Mouse (Mus musculus) MEL (cell line): ENCODE results near the gene Mob2. TPM values are rescaled to one million over a fixed set of nuclear protein-coding genes. Genes with fewer than 3 reads are reported as not detected.

Experiments used
- DNase-seq: peaks from one replicate; pipeline ENCODE4 v3.0.0; 2011; ENCODE audit warnings: low read depth, low spot score
- H3K27ac ChIP-seq: 2 replicates; pipeline ENCODE4 v1.5.1; 2012; ENCODE audit warnings: low read depth, mild to moderate bottlenecking, control low read depth, low read length, moderate library complexity; ENCODE audit not compliant: control insufficient read depth
- H3K27me3 ChIP-seq, 2 experiments: fragments of 150-350 bp in 1 of 2; sonication (generic) in 1 of 2; 2 replicates each; pipeline ENCODE4 v1.6.1; 2012; ENCODE audit warnings: low read length in 2 of 2, mild to moderate bottlenecking in 2 of 2, improper control_type of control experiment in 1 of 2, moderate library complexity in 1 of 2; ENCODE audit not compliant: insufficient read depth in 2 of 2, control insufficient read depth in 1 of 2
- H3K36me3 ChIP-seq, 2 experiments: 2 replicates each; pipeline ENCODE4 v1.6.1; 2012 to 2014; ENCODE audit warnings: low read length in 2 of 2, improper control_type of control experiment in 1 of 2, inconsistent platforms in 1 of 2, mild to moderate bottlenecking in 1 of 2; ENCODE audit not compliant: insufficient read depth in 2 of 2, control insufficient read depth in 1 of 2
- H3K4me1 ChIP-seq, 2 experiments: fragments of 150-350 bp in 1 of 2; sonication (generic) in 1 of 2; 2 replicates each; pipeline ENCODE4 v1.6.1; 2012; ENCODE audit warnings: low read length in 2 of 2, improper control_type of control experiment in 1 of 2, mild to moderate bottlenecking in 1 of 2; ENCODE audit not compliant: insufficient read depth in 2 of 2, control insufficient read depth in 1 of 2
- H3K4me3 ChIP-seq, 2 experiments: fragments of 150-350 bp in 1 of 2; sonication (generic) in 1 of 2; 2 replicates each; pipeline ENCODE4 v1.5.1; 2012; ENCODE audit warnings: low read depth in 2 of 2, low read length in 2 of 2, mild to moderate bottlenecking in 2 of 2, moderate library complexity in 2 of 2, control low read depth in 1 of 2, improper control_type of control experiment in 1 of 2; ENCODE audit not compliant: control insufficient read depth in 1 of 2, insufficient read depth in 1 of 2
- H3K79me2 ChIP-seq: 2 replicates; pipeline ENCODE4 v1.6.1; 2012; ENCODE audit warnings: mild to moderate bottlenecking, low read length, moderate library complexity; ENCODE audit not compliant: control insufficient read depth, poor library complexity, insufficient read depth
- H3K9ac ChIP-seq: 2 replicates; pipeline ENCODE4 v1.6.1; 2012; ENCODE audit warnings: low read depth, mild to moderate bottlenecking, control low read depth, low read length, moderate library complexity; ENCODE audit not compliant: control insufficient read depth, poor library complexity, severe bottlenecking
- H3K9me3 ChIP-seq: fragments of 150-350 bp; sonication (generic); replicated peaks from 2 replicates; pipeline ENCODE4 v1.6.1; 2012; ENCODE audit warnings: mild to moderate bottlenecking, low read length, improper control_type of control experiment, moderate library complexity; ENCODE audit not compliant: insufficient read depth
- CHD1 ChIP-seq: IDR thresholded peaks from 2 replicates; pipeline ENCODE4 v1.6.1; 2012; ENCODE audit warnings: low read depth, mild to moderate bottlenecking, inconsistent platforms, low read length, improper control_type of control experiment
- E2F4 ChIP-seq: IDR thresholded peaks from 2 replicates; pipeline ENCODE4 v1.6.1; 2011; ENCODE audit warnings: low read depth, low read length, improper control_type of control experiment, borderline replicate concordance
- ELF1 ChIP-seq: IDR thresholded peaks from 2 replicates; pipeline ENCODE4 v1.6.1; 2014; ENCODE audit warnings: low read depth, mild to moderate bottlenecking, inconsistent platforms, low read length, improper control_type of control experiment, moderate library complexity
- EP300 ChIP-seq, 2 experiments: IDR thresholded peaks; 2 replicates each; pipeline ENCODE4 v1.6.1; 2011; ENCODE audit warnings: improper control_type of control experiment in 2 of 2, low read length in 2 of 2, low read depth in 1 of 2, mild to moderate bottlenecking in 1 of 2
- ETS1 ChIP-seq: IDR thresholded peaks from 2 replicates; pipeline ENCODE4 v1.6.1; 2012; ENCODE audit warnings: low read depth, mild to moderate bottlenecking, inconsistent platforms, low read length, improper control_type of control experiment, moderate library complexity
- GABPA ChIP-seq: IDR thresholded peaks from 2 replicates; pipeline ENCODE4 v1.6.1; 2012; ENCODE audit warnings: low read depth, mild to moderate bottlenecking, inconsistent platforms, low read length, improper control_type of control experiment, moderate library complexity
- HCFC1 ChIP-seq: IDR thresholded peaks from 2 replicates; pipeline ENCODE4 v1.6.1; 2012; ENCODE audit warnings: low read depth, mild to moderate bottlenecking, inconsistent platforms, low read length, improper control_type of control experiment, moderate library complexity
- JUND ChIP-seq: IDR thresholded peaks from 2 replicates; pipeline ENCODE4 v1.6.1; 2011; ENCODE audit warnings: low read depth, mild to moderate bottlenecking, improper control_type of control experiment, low read length
- KAT2A ChIP-seq: conservative IDR thresholded peaks from 2 replicates; pipeline ENCODE4 v1.6.1; 2012; ENCODE audit warnings: low read depth, low read length, improper control_type of control experiment, inconsistent platforms
- MAX ChIP-seq: IDR thresholded peaks from 2 replicates; pipeline ENCODE4 v1.6.1; 2011; ENCODE audit warnings: low read length, improper control_type of control experiment
- MEF2A ChIP-seq: IDR thresholded peaks from 2 replicates; pipeline ENCODE4 v1.6.1; 2014; ENCODE audit warnings: low read depth, mild to moderate bottlenecking, inconsistent platforms, low read length, improper control_type of control experiment; ENCODE audit not compliant: poor library complexity, insufficient replicate concordance, severe bottlenecking; ENCODE audit errors: extremely low read depth
- MXI1 ChIP-seq: IDR thresholded peaks from 2 replicates; pipeline ENCODE4 v1.6.1; 2011; ENCODE audit warnings: mild to moderate bottlenecking, low read depth, low read length, improper control_type of control experiment
- MYB ChIP-seq: IDR thresholded peaks from 2 replicates; pipeline ENCODE4 v1.6.1; 2011; ENCODE audit warnings: mild to moderate bottlenecking, low read depth, low read length, improper control_type of control experiment
- MYC ChIP-seq: IDR thresholded peaks from 2 replicates; pipeline ENCODE4 v1.6.1; 2011; ENCODE audit warnings: low read depth, mild to moderate bottlenecking, low read length, improper control_type of control experiment, moderate library complexity
- NELFE ChIP-seq: IDR thresholded peaks from 2 replicates; pipeline ENCODE4 v1.6.1; 2011; ENCODE audit warnings: low read depth, low read length, improper control_type of control experiment
- NRF1 ChIP-seq: IDR thresholded peaks from 2 replicates; pipeline ENCODE4 v1.6.1; 2014; ENCODE audit warnings: low read depth, mild to moderate bottlenecking, inconsistent platforms, low read length, improper control_type of control experiment, moderate library complexity; ENCODE audit not compliant: poor library complexity, insufficient read depth, severe bottlenecking
- POLR2AphosphoS5 ChIP-seq: IDR thresholded peaks from 2 replicates; pipeline ENCODE4 v1.6.1; 2012; ENCODE audit warnings: low read depth, borderline replicate concordance, mild to moderate bottlenecking, inconsistent platforms, low read length, moderate library complexity, mixed read lengths
- RCOR1 ChIP-seq: IDR thresholded peaks from 2 replicates; pipeline ENCODE4 v1.6.1; 2012; ENCODE audit warnings: low read depth, mild to moderate bottlenecking, inconsistent platforms, low read length, improper control_type of control experiment
- SMC3 ChIP-seq: IDR thresholded peaks from 2 replicates; pipeline ENCODE4 v1.6.1; 2011; ENCODE audit warnings: low read depth, low read length, improper control_type of control experiment
- TBP ChIP-seq: IDR thresholded peaks from 2 replicates; pipeline ENCODE4 v1.8.0; 2011; ENCODE audit warnings: low read depth, low read length, improper control_type of control experiment
- USF2 ChIP-seq, 2 experiments: IDR thresholded peaks; 2 replicates each; pipeline ENCODE4 v1.6.1; 2011 to 2012; ENCODE audit warnings: improper control_type of control experiment in 2 of 2, low read length in 2 of 2, borderline replicate concordance in 1 of 2, inconsistent platforms in 1 of 2, low read depth in 1 of 2, mild to moderate bottlenecking in 1 of 2; ENCODE audit not compliant: insufficient read depth in 1 of 2
- ZC3H11A ChIP-seq: IDR thresholded peaks from 2 replicates; pipeline ENCODE4 v1.6.1; 2012; ENCODE audit warnings: low read depth, mild to moderate bottlenecking, inconsistent platforms, low read length, improper control_type of control experiment
- ZKSCAN1 ChIP-seq: IDR thresholded peaks from 2 replicates; pipeline ENCODE4 v1.6.1; 2012; ENCODE audit warnings: low read depth, mild to moderate bottlenecking, inconsistent platforms, low read length, improper control_type of control experiment, moderate library complexity
- ZMIZ1 ChIP-seq: IDR thresholded peaks from 2 replicates; pipeline ENCODE4 v1.6.1; 2012; ENCODE audit warnings: low read depth, mild to moderate bottlenecking, inconsistent platforms, low read length, improper control_type of control experiment, moderate library complexity
- polyA plus RNA-seq, 2 experiments: library from polyadenylated mRNA; stranded (reverse) in 1 of 2; unstranded in 1 of 2; fragments of >175 nt in 1 of 2; fragments of >200 nt in 1 of 2; gene quantifications; 2 replicates each; pipeline versions ENCODE4 v1.2.1 to v1.2.4; 2012; ENCODE audit warnings: low replicate concordance in 2 of 2, low read depth in 1 of 2; ENCODE audit not compliant: insufficient read length in 2 of 2, insufficient read depth in 1 of 2, missing spikeins in 1 of 2
- total RNA-seq: library from RNA; depleted of rRNA; stranded (reverse); fragments of 300-350 nt; gene quantifications from 2 replicates; pipeline ENCODE4 v1.2.3, GENCODE M21; 2012

Mob2 gene
- total and polyA plus RNA-seq, 3 experiments = 33.6 to 45.2 TPM; not detected in 1

GRCm38 (mm10) chr7:142037553-142038170, 23.2 kb downstream of the Mob2 start (continued):
- TF ChIP-seq GABPA = no peak
- TF ChIP-seq MAX = no peak
- no peak for TF ChIP-seq JUND
- no peak for TF ChIP-seq ZMIZ1
- no peak for TF ChIP-seq E2F4
- TF ChIP-seq TBP = no peak
- no peak for TF ChIP-seq MYC
- TF ChIP-seq ZC3H11A = peak; percentile 19; the same call in 1 of the 2 replicates
- TF ChIP-seq ZKSCAN1 = no peak
- TF ChIP-seq EP300 (IDR thresholded peaks at IDR 0.05; ENCODE audit: low read depth in 1 of 2, low read length in 2 of 2) = no peak
- no peak for TF ChIP-seq CHD1
- no peak for TF ChIP-seq NRF1
- TF ChIP-seq SMC3 = peak; percentile 51
- TF ChIP-seq ELF1 = no peak
- TF ChIP-seq NELFE = no peak
- no peak for TF ChIP-seq HCFC1
- TF ChIP-seq MXI1 = no peak
- TF ChIP-seq RCOR1 = no peak

- Histone ChIP-seq H3K79me2 (peaks cover 14% of the 10 kb centered on the region; the same call in 1 of the 2 replicates), H3K9ac (no peak overlapping the region), H3K27me3 (no peaks in the 10 kb centered on the region), H3K4me3 (no peak overlapping the region), H3K27ac (no peak overlapping the region), H3K4me1 (no peaks in the 10 kb centered on the region), H3K36me3 (no peaks in the 10 kb centered on the region; a peak in 3 of 4 replicates), H3K9me3 (no peaks in the 10 kb centered on the region)
- DNase-seq = no peak
- TF ChIP-seq HCFC1 = no peak
- no peak for TF ChIP-seq USF2 (IDR thresholded peaks at IDR 0.05; ENCODE audit: borderline replicate concordance in 1 of 2, insufficient read depth in 1 of 2, low read depth in 1 of 2, low read length in 2 of 2)
- TF ChIP-seq POLR2AphosphoS5 = no peak
- TF ChIP-seq EP300 (IDR thresholded peaks at IDR 0.05; ENCODE audit: low read depth in 1 of 2, low read length in 2 of 2) = no peak
- TF ChIP-seq MEF2A = no peak
- TF ChIP-seq MYB = no peak
- no peak for TF ChIP-seq KAT2A
- TF ChIP-seq SMC3 = no peak
- no peak for TF ChIP-seq MYC
- no peak for TF ChIP-seq ETS1
- TF ChIP-seq JUND = no peak
- TF ChIP-seq MAX = no peak
Measured at GRCm38 (mm10) chr7:142035048-142035811, 25.6 kb downstream of the Mob2 start.
